In the genomic region with DNA sequence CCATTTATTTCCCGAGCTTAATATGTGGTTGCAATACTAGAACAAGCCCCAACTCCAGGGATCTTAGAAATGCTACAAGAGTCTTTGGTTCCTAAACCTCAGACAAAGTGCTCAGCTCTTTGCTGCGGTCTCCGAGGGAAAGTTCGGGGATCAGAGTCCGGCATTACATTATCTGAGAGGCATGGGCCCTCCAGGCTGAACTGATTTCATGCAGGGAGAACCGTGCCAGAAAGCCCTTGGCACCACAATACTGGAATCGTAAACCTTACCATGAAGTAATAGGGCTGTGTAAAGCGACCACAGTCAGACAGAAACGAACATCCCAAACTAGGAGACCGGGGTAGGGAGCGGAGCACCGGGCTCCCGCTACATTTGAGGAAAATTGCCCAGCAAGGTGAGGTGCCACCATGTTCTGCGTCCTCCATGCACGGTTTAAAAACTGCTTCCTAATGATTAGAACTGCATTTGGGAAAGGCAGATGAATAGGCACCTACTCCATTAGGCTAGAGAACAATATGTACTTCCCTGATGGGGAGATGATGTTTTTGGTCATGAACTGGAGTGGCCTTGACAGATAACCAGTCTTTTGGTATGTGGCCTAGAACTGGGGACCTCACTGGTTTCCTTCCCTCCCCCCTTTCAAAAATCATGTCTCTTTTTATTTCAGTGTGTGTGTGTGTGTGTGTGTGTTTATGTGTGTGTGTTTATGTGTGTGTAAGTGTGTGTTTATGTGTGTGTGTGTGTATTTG, we compare ENCODE assay signal across 22 mouse cellular contexts. TPM values are rescaled to one million over a fixed set of nuclear protein-coding genes. Genes with fewer than 3 reads are reported as not detected.
DNase-seq lines count a peak whose midpoint lies in the region; ATAC-seq and TF ChIP-seq lines count a peak whose summit lies in the region.
"Had no signal": no experiment of that assay in that cellular context is flagged by ENCODE, and none has a peak within 500 bp of the region (broad histone marks: within the 10 kb centered on the region; RNA-seq: fewer than 3 reads in every experiment).

No protein-coding gene starts in this region.

- H3K36me3 ChIP-seq in liver, embryonic 13.5 days = no peaks in the 10 kb centered on the region
- H3K36me3 ChIP-seq in lung, postnatal 0 days (ENCODE audit: insufficient read depth, low read length) = no peaks in the 10 kb centered on the region
- H3K36me3 ChIP-seq: embryonic facial prominence, embryonic 15.5 days; forebrain, embryonic 10.5 days; heart, embryonic 15.5 days; hindbrain, embryonic 10.5 days; intestine, embryonic 15.5 days had no signal

- TF ChIP-seq CTCF in gastrocnemius, adult 2 months (IDR thresholded peaks at IDR 0.05) = no peak
- TF ChIP-seq CTCF in lung, postnatal 0 days (IDR thresholded peaks at IDR 0.05) = no peak

- H3K27ac ChIP-seq in gastrocnemius, adult 2 months = no peak overlapping the region
- peak overlapping the region; percentile 29; the same call in 1 of the 2 replicates for H3K27ac ChIP-seq in liver, embryonic 13.5 days
- H3K27ac ChIP-seq in lung, postnatal 0 days (ENCODE audit: low read length) = no peak overlapping the region
- H3K27ac ChIP-seq: embryonic facial prominence, embryonic 15.5 days; forebrain, embryonic 10.5 days; heart, embryonic 15.5 days; hindbrain, embryonic 10.5 days; hindbrain, embryonic 14.5 days; intestine, embryonic 15.5 days had no signal

- peak overlapping the region; percentile 2; the same call in 1 of the 2 replicates for H3K4me3 ChIP-seq in gastrocnemius, adult 2 months
- no peak overlapping the region for H3K4me3 ChIP-seq in liver, embryonic 13.5 days (replicated peaks)
- no peak overlapping the region for H3K4me3 ChIP-seq in lung, postnatal 0 days (ENCODE audit: low read depth, low read length)
- H3K4me3 ChIP-seq: embryonic facial prominence, embryonic 15.5 days; erythroblast, embryonic 14.5 days; forebrain, embryonic 10.5 days; heart, embryonic 15.5 days; hindbrain, embryonic 10.5 days; intestine, embryonic 15.5 days had no signal

- peaks cover 37% of the 10 kb centered on the region for H3K4me1 ChIP-seq in liver, embryonic 13.5 days (replicated peaks)
- no peaks in the 10 kb centered on the region for H3K4me1 ChIP-seq in lung, postnatal 0 days (ENCODE audit: insufficient read depth, low read depth, low read length)
- H3K4me1 ChIP-seq: hindbrain, embryonic 10.5 days had no signal

- H3K9ac ChIP-seq in liver, embryonic 13.5 days = no peak overlapping the region
- no peak overlapping the region for H3K9ac ChIP-seq in lung, postnatal 0 days (replicated peaks; ENCODE audit: low read depth)
- H3K9ac ChIP-seq: embryonic facial prominence, embryonic 15.5 days; heart, embryonic 15.5 days; hindbrain, embryonic 14.5 days; intestine, embryonic 15.5 days had no signal

- DNase-seq in gastrocnemius, adult 2 months = peak; percentile 60
- DNase-seq in gastrocnemius, postnatal 25 days = no peak
- no peak for DNase-seq in liver, embryonic 13.5 days
- DNase-seq in liver = no peak
- DNase-seq in 416B (ENCODE audit: low read depth) = peak; percentile 39
- DNase-seq in lung, postnatal 0 days (ENCODE audit: low spot score) = no peak
- no peak for DNase-seq in layer of hippocampus, postnatal 14 days (ENCODE audit: low spot score in 2 of 2)
- DNase-seq: adrenal gland, adult 8-10 months; adrenal gland, postnatal 36 days; cerebellum, adult 2 months; cerebellum, postnatal 14 days; heart, adult 18-20 months had no signal

- no peaks in the 10 kb centered on the region for H3K27me3 ChIP-seq in liver, embryonic 13.5 days
- no peaks in the 10 kb centered on the region for H3K27me3 ChIP-seq in lung, postnatal 0 days (replicated peaks; ENCODE audit: insufficient read depth, low read length)
- H3K27me3 ChIP-seq: embryonic facial prominence, embryonic 15.5 days; heart, embryonic 15.5 days; intestine, embryonic 15.5 days had no signal

- H3K9me3 ChIP-seq in liver, embryonic 13.5 days (replicated peaks) = no peaks in the 10 kb centered on the region
- H3K9me3 ChIP-seq in lung, postnatal 0 days (ENCODE audit: low read length) = no peaks in the 10 kb centered on the region
- H3K9me3 ChIP-seq: embryonic facial prominence, embryonic 15.5 days; forebrain, embryonic 10.5 days; heart, embryonic 15.5 days; hindbrain, embryonic 10.5 days; intestine, embryonic 15.5 days had no signal

- no peak overlapping the region for H3K4me2 ChIP-seq in liver, embryonic 13.5 days
- H3K4me2 ChIP-seq in lung, postnatal 0 days (replicated peaks; ENCODE audit: low read depth, low read length) = no peak overlapping the region
- H3K4me2 ChIP-seq: embryonic facial prominence, embryonic 15.5 days; heart, embryonic 11.5 days; heart, embryonic 15.5 days; hindbrain, embryonic 14.5 days; intestine, embryonic 15.5 days had no signal

- 81% methylated on average over 15 of the region's 15 CpGs for WGBS in liver, embryonic 13.5 days (ENCODE audit: insufficient replicate concordance)
- WGBS in lung, postnatal 0 days = 79% methylated on average over 15 of the region's 15 CpGs

- intact Hi-C loops in gastrocnemius, adult 2 months (cut with DNase I) = loop anchor here (5.0 kb wide), 1 partner anchor 117 kb away; no protein-coding TSS in a partner anchor

- no peak for TF ChIP-seq EP300 in lung, postnatal 0 days (IDR thresholded peaks at IDR 0.05)

- no peak for ATAC-seq in liver, embryonic 13.5 days (ENCODE audit: low read depth)
- peak; percentile 45; the same call in 1 of the 2 replicates for ATAC-seq in common myeloid progenitor, adult 5-6 weeks (replicated peaks; ENCODE audit: low read depth, poor library complexity, severe bottlenecking)
- no peak for ATAC-seq in lung, postnatal 0 days
- ATAC-seq: forebrain, embryonic 14.5 days had no signal

RNA-seq across cellular contexts. Expression of gene Wipi1, which starts 47.1 kb away (rescaled TPM):
- 10 to 100 TPM; 53.0 to 60.8 TPM for total RNA-seq in gastrocnemius, adult 2 months (2021)
- 10 to 100 TPM; 59.7 to 64.9 TPM for total RNA-seq in gastrocnemius, postnatal 25 days (2021)
- polyA plus RNA-seq in liver, embryonic 13.5 days (2015; fragmentation: Nextera tagmentation; extraction: Ambion mirVana) = 28.3 and 29.1 TPM in 2 replicates
- 1.9 and 5.7 TPM in 2 replicates for total RNA-seq in common myeloid progenitor, adult 5-6 weeks (2017)
- polyA plus RNA-seq in lung, postnatal 0 days (2015; fragmentation: Nextera tagmentation; extraction: Ambion mirVana) = 51.4 and 65.1 TPM in 2 replicates
- total RNA-seq in layer of hippocampus, postnatal 14 days (2021) = 10 to 100 TPM; 23.1 to 25.6 TPM

Comparison
In these comparisons a context has a peak if more than half of its experiments do, and no peak if none do; other contexts are left out.
1. DNase-seq: peak in gastrocnemius, adult 2 months (single experiment) and 416B (single experiment); none in gastrocnemius, postnatal 25 days (single experiment), liver, embryonic 13.5 days (single experiment), liver (single experiment), lung, postnatal 0 days (single experiment) and layer of hippocampus, postnatal 14 days (0 of 2).